Mouse (Mus musculus) brain, embryonic 14.5 days (tissue): ENCODE data around the gene Rmnd5b.

Experiments used
- CTCF ChIP-seq: fragments of 200-500 bp; IDR thresholded peaks from 2 replicates; pipeline ENCODE4 v1.5.1; 2012; ENCODE audit warnings: inconsistent platforms, mild to moderate bottlenecking, moderate library complexity, borderline replicate concordance; ENCODE audit not compliant: insufficient read depth, insufficient read length; ENCODE audit errors: extremely low read depth
- POLR2A ChIP-seq: fragments of 200-500 bp; IDR thresholded peaks from 2 replicates; pipeline ENCODE4 v1.6.1; 2012; ENCODE audit warnings: mild to moderate bottlenecking, inconsistent platforms, borderline replicate concordance; ENCODE audit not compliant: poor library complexity, insufficient read depth, insufficient read length, severe bottlenecking; ENCODE audit errors: extremely low read depth

DNA sequence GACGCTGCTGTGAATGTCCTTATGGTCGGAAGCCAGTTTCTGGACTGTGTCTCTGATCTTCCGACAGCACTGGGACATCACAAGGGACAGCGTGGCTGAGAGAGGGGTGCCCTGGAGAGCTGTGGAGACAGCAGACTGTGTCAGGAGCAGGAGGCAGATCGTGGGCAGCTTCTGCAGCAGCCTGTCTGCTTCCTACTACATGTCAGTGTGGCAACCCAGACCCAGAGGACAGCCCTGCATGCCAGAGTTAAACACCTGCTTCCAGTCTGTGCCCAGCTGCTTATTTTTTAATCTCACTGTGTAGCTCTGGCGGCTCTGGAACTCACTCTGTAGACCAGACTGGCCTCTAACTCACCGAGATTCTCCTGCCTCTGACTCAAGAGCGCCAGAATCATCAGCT lies 7.8 kb downstream of the Rmnd5b start:
- no peak for TF ChIP-seq CTCF
- no peak for TF ChIP-seq POLR2A
